Mouse (Mus musculus): ENCODE data around the gene Cox7a1.

GRCm38 (mm10) chr7:30205383-30205782 lies 21.4 kb downstream of the Cox7a1 start:
- TF ChIP-seq CTCF (IDR thresholded peaks at IDR 0.05; ENCODE audit: borderline replicate concordance, insufficient read depth, low read depth, low read length) (peak; percentile 79), POLR2A (IDR thresholded peaks at IDR 0.05; ENCODE audit: borderline replicate concordance, insufficient read depth, low read length) (no peak)

Measured in cerebellum, adult 2 months (tissue).